Mouse (Mus musculus) ES-Bruce4 (cell line): ENCODE results near the gene Als2. TPM values are rescaled to one million over a fixed set of nuclear protein-coding genes. Genes with fewer than 3 reads are reported as not detected.

Experiments used
- H3K27ac ChIP-seq: 2 replicates; pipeline ENCODE4 v1.5.1; 2012; ENCODE audit warnings: low read length, inconsistent platforms; ENCODE audit not compliant: insufficient read depth
- H3K27me3 ChIP-seq: 2 replicates; pipeline ENCODE4 v1.6.1; 2012; ENCODE audit warnings: mild to moderate bottlenecking, low read length, inconsistent platforms; ENCODE audit not compliant: control insufficient read depth, poor library complexity, insufficient read depth, severe bottlenecking
- H3K36me3 ChIP-seq: 2 replicates; pipeline ENCODE4 v1.6.1; 2012; ENCODE audit warnings: inconsistent platforms, mild to moderate bottlenecking, low read length, moderate library complexity; ENCODE audit not compliant: control insufficient read depth, poor library complexity, insufficient read depth, severe bottlenecking
- H3K4me1 ChIP-seq: one replicate; pipeline ENCODE4 v1.8.1; 2011; ENCODE audit warnings: low read length; ENCODE audit not compliant: control insufficient read depth, insufficient read depth
- H3K4me3 ChIP-seq: 2 replicates; pipeline ENCODE4 v1.5.1; 2011; ENCODE audit warnings: low read depth, mild to moderate bottlenecking, low read length
- H3K9ac ChIP-seq: 2 replicates; pipeline ENCODE4 v1.6.1; 2012; ENCODE audit warnings: low read depth, mild to moderate bottlenecking, inconsistent platforms; ENCODE audit not compliant: poor library complexity, severe bottlenecking
- H3K9me3 ChIP-seq: replicated peaks from 2 replicates; pipeline ENCODE4 v1.6.1; 2012; ENCODE audit warnings: mild to moderate bottlenecking, low read length, inconsistent platforms; ENCODE audit not compliant: control insufficient read depth, poor library complexity, insufficient read depth, severe bottlenecking
- CTCF ChIP-seq: IDR thresholded peaks from one replicate; pipeline ENCODE4 v1.8.1; 2011; ENCODE audit warnings: low read depth, low read length
- EP300 ChIP-seq: IDR thresholded peaks from 2 replicates; pipeline ENCODE4 v1.6.1; 2011; ENCODE audit warnings: low read depth, low read length; ENCODE audit not compliant: insufficient read depth
- POLR2A ChIP-seq: IDR thresholded peaks from one replicate; pipeline ENCODE4 v1.8.1; 2011; ENCODE audit warnings: low read length; ENCODE audit not compliant: insufficient read depth
- polyA plus RNA-seq: library from polyadenylated mRNA; stranded (reverse); fragments of >200 nt; gene quantifications from 2 replicates; pipeline ENCODE4 v1.2.4, GENCODE M21; 2011; ENCODE audit warnings: low read depth; ENCODE audit not compliant: missing spikeins, insufficient read depth, insufficient read length

The Als2 gene
- polyA plus RNA-seq, 1 experiment, result 28.2 TPM

DNA sequence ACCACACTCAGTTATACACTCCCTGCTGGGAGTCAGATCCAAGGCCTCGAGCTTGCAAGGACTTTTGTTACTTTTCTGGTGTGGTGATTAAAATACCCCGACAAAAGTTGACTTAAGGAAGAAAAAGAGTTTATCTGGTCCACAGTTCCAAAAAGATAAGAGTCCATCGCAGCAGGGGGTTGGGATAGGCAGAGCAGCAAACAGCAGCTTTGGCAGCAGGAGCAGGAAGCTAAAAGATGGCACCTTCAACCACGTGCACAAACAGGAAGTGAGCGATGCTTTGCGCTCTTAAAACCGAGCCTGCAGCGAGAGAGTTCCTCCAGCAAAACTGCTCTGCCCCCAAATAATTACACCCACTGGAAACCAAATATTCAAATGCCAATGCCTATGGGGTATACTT is 31.9 kb upstream of the Als2 start:
- H3K27ac ChIP-seq, result no peak overlapping the region
- no peak for TF ChIP-seq CTCF
- TF ChIP-seq EP300, result no peak
- no peak for TF ChIP-seq POLR2A

DNA sequence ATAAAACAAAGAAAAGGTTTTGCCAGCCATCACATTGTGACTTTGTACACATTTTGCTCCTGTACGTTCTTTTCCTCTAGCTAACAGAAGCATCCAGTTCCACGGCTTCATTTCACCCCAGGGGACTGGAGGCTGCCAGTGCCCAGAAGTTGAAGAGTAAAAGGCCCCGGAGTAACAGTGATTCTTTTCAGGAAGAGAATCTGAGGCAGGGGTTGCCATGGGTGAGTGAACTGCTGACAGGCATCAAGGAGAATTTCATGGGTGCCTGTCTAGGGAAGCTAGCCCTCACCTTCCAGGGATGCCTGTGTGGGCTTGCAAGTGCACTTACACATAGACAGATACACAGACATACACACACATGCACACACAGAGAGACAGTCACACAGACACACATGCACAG is 20.7 kb upstream of the Als2 start:
- Histone ChIP-seq H3K9me3 (no peaks in the 10 kb centered on the region), H3K27ac (no peak overlapping the region), H3K4me1 (no peaks in the 10 kb centered on the region), H3K27me3 (no peaks in the 10 kb centered on the region), H3K36me3 (no peaks in the 10 kb centered on the region), H3K4me3 (no peak overlapping the region), H3K9ac (no peak overlapping the region)
- TF ChIP-seq EP300, result no peak
- no peak for TF ChIP-seq CTCF
- TF ChIP-seq POLR2A, result no peak

More for the DNA sequence above, 31.9 kb upstream of the Als2 start:
- H3K4me1 ChIP-seq, result no peaks in the 10 kb centered on the region
- no peak overlapping the region for H3K9ac ChIP-seq
- H3K4me3 ChIP-seq, result no peak overlapping the region
- H3K9me3 ChIP-seq, result no peaks in the 10 kb centered on the region
- H3K27me3 ChIP-seq, result no peaks in the 10 kb centered on the region
- no peaks in the 10 kb centered on the region for H3K36me3 ChIP-seq

DNA sequence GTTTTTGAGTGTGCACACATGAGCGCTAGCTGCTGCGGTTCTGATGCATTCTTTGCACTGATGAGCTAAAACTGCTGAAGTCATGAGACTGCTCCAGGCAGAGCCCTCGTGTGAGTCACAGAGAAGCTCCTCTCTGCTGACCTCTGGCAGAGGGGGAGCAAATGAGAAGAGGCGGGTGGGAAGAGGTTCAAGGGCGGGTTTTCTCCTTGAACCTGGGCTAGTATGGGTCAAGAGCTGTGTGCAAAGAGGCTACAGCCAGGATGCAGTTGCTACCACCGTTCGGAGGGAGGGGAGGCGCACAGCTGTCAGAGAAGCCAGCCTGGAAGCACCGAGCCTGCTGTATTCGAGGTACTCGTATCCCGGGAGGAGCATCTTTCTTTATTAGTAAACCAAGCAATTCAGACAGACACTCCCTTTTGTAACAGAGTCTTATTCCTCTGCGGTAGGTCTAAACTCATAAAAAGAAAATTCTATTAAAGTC is 19.8 kb upstream of the Als2 start, which contains the start of gene Cdk15:
TSS of gene Cdk15 (plus strand) at position 156 of the 481 bp plus-strand sequence.
- no peaks in the 10 kb centered on the region for H3K27me3 ChIP-seq
- no peak within 1 kb of the TSS for H3K9ac ChIP-seq
- H3K36me3 ChIP-seq, result no peaks in the 10 kb centered on the region
- no peaks in the 10 kb centered on the region for H3K9me3 ChIP-seq
- H3K4me1 ChIP-seq, result no peaks in the 10 kb centered on the region
- TF ChIP-seq EP300, result peak; percentile 64
- no peak for TF ChIP-seq POLR2A
- no peak for TF ChIP-seq CTCF
- peak within 1 kb of the TSS; percentile 52 for H3K27ac ChIP-seq
- peak within 1 kb of the TSS; percentile 8; the same call in 1 of the 2 replicates for H3K4me3 ChIP-seq

DNA sequence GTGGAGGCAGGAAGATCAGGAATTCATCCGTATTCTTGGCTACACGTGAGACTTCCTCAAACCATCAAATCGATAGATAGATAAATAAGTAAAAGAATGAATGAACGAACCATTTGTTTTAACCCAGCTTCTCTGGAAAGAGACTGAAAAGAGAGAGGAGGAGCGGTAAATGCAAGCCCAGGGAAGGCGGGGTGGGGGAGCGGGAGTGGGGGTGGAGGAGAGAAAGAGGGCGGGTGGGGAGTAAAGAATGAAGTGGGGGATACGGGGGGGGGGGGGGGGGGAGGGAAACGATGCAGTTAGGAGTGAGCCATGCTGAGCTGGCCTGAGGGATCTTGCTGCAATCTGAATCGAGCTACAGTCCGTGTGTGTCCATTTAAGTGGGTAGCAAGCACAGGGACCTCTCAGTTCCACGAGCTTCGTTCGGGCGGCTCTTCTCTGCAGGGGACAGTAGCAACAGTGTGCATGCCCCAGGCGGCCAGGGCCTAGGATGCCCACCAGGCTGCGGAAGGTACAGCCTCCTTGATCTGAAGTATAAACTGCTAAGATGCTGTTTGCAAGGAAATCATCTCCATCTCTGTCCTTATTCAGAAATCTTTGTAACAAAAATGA is 16.4 kb upstream of the Als2 start:
- Histone ChIP-seq H3K27ac (no peak overlapping the region), H3K9ac (peak overlapping the region; percentile 8; the same call in 1 of the 2 replicates), H3K4me3 (peak overlapping the region; percentile 38; the same call in 1 of the 2 replicates), H3K9me3 (no peaks in the 10 kb centered on the region), H3K27me3 (no peaks in the 10 kb centered on the region), H3K4me1 (no peaks in the 10 kb centered on the region), H3K36me3 (no peaks in the 10 kb centered on the region)
- TF ChIP-seq POLR2A, result no peak
- TF ChIP-seq EP300, result no peak
- no peak for TF ChIP-seq CTCF

DNA sequence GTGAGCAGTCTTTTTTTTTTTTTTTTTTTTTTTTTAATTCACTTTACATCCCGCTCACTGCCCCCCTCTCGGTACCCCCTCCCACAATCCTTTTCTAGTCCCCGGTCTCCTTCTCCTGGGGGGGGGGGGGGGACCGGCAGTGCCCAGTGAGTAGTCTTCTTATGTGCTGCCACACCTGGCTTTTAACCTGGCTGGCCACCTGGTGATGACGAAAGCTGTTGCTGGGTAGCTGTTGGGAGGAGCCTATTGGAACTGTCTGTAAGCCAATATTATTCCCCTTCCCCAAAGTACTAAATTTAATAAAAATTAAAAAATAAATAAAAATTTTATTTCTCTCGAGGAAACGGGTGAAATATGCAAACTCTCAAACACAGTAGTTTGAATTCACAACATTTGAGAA is 15.7 kb upstream of the Als2 start:
- TF ChIP-seq CTCF, result no peak
- TF ChIP-seq POLR2A, result no peak

DNA sequence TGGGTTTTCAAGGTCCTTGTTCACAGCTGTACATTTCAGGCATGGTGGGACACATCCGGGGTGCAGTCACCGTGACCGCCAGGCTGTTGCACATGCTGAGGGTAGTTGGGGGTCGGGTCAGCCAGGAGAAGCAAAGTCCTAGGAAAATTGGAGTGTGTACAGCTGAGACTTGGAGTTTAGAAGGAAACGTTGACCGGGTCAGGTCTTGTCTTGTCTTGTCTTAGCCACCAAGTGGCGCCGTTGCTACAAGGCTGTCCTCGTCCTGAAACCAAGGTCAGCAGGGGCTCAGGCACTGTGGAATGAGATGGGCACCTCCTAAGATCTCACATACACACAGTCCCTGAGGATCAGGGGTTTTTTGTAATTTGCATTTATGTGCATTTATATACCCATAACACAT is 10.6 kb upstream of the Als2 start:
- TF ChIP-seq EP300 (0 out of 2 replicates have a peak, but pooled peaks have one; percentile 51), CTCF (peak; percentile 96), POLR2A (no peak)

More for the DNA sequence above, 15.7 kb upstream of the Als2 start:
- Histone ChIP-seq H3K27me3 (no peaks in the 10 kb centered on the region), H3K9me3 (no peaks in the 10 kb centered on the region), H3K9ac (0 out of 2 replicates have a peak overlapping the region, but pooled peaks have one; percentile 34), H3K27ac (no peak overlapping the region), H3K4me1 (no peaks in the 10 kb centered on the region), H3K4me3 (no peak overlapping the region), H3K36me3 (no peaks in the 10 kb centered on the region)

More for the DNA sequence above, 10.6 kb upstream of the Als2 start:
- Histone ChIP-seq H3K36me3 (no peaks in the 10 kb centered on the region), H3K27ac (no peak overlapping the region), H3K9ac (no peak overlapping the region), H3K9me3 (no peaks in the 10 kb centered on the region), H3K4me3 (no peak overlapping the region), H3K4me1 (no peaks in the 10 kb centered on the region), H3K27me3 (no peaks in the 10 kb centered on the region)
